Mouse (Mus musculus): ENCODE measurements around the gene Baz1b.
"Not testable (repeated sequence)": the region's sequence is repeated elsewhere in the genome, so short reads cannot be mapped to it uniquely, and the experiment has no call there.

Baz1b gene

DNA sequence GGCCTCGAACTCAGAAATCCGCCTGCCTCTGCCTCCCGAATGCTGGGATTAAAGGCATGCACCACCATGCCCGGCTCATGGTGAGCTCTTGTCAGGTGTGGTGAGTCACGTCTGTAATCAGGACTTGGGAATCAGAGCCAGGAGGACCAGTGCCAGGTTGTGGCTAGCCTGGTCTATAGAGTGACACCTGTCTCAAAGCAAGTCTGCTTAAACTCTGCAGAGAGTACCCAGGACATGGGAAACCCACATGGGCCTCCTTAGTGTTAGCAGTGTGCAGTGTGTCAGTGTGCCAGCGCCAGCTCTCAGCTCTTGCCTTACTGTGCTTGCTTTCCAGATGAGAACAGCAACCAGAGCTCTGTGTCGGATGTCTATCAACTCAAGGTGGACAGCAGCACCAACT lies 7.4 kb upstream of the Baz1b start:
- DNase-seq (ENCODE audit: low spot score), result no peak

GRCm38 (mm10) chr5:135180796-135181195 lies 6.3 kb upstream of the Baz1b start:
- no peak for DNase-seq (ENCODE audit: low spot score)

DNA sequence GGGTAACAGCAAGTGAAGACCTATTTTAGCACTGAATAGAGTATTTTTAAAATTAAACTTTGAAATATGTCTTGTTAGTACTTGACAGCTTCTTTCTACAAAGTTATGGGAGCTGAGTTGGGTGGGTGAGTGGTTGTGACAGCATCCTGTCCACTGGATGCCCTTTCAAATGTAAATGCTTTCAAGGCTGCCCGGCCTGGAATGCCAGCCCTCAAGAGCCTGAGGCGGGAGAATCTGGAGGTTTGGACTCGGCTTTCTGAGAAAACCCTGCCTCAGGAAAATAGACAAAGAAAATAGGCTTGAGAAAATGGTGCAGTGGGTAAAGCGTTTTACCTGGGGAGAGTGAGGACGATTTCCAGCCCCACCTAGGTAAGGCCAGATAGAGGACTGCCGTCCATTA lies 5.3 kb upstream of the Baz1b start:
- DNase-seq (ENCODE audit: low spot score), result no peak

GRCm38 (mm10) chr5:135183131-135183861 lies 3.8 kb upstream of the Baz1b start:
- DNase-seq (ENCODE audit: low spot score), result no peak

GRCm38 (mm10) chr5:135185016-135185415 lies 2.0 kb upstream of the Baz1b start:
- DNase-seq (ENCODE audit: low spot score), result no peak

DNA sequence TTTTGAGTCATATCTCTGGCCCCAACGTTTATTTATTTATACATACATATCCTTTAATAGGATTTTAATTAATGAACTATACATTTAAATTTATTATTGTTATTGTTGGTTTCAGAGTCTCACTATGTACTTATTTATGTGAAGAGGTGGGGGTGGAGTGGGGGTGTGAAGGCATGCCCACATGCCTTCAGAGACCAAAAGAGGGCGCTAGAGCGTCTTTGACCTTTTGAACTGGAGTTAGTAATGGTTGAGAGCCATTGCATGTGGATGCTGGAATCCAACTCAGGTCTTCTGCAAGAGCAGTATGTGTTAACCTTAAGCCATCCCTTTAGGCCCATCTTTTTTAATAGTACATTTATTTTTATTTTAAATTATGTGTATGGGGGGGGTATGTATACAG lies 1.5 kb upstream of the Baz1b start:
- DNase-seq (ENCODE audit: low spot score), result peak; percentile 70

DNA sequence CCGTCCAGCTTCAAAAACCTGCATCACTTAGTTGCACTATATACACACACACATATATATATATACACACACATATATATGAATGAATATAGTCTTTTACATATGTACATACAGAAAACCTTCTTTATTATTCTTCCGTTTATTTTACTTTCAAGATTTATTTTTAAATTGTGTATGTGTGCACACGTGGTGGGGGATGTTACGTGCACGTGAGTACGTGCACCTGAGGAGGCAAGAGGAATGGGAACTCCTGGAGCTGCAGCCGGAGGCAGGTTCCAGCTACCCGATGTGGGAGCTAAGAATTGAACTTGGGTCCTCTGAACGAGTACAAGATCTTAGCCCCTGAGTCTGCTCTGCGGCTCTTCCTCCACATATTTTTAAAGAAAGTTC lies 838 bp upstream of the Baz1b start:
- no peak for DNase-seq (ENCODE audit: low spot score)

DNA sequence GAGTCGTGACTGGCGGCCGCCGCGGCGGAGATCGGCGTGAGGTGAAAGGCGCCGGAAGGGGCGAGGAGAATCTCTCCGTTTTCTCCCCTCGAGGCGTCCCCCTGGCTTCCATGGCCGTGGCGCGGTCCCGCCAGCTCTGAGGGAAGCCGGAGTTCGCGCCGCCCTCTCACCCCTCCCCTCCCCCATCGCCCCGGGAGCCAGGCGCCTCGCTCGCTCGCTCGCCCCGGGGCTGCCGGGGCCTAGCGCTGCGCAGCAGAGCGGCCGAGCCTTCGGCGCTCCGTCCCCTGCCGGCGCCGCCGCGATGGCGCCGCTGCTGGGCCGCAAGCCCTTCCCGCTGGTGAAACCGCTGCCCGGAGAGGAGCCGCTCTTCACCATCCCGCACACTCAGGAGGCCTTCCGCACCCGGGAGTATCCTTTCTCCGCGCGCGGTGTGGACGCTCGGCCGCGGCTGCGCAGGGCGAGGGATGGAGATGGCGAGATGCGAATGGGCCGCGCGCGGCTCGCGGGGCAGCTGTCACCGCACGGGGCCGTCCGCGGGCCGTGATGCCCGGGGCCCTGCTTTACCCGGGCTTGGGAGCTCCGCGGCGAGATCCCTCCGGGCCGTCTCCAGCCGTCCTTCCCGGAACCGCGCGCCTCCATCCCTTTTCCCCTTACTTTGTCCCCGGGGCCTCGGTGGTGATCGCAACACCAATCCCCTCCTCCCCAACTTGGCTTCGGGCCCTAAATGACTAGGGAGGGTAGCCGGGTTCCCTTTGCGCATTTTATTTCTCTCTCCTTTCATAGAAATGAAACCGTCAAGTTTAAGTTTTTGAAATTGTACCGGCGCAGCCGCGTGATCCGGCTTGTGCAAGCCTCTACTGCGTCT lies 517 bp downstream of the Baz1b start:
- DNase-seq (ENCODE audit: low spot score), result no peak

DNA sequence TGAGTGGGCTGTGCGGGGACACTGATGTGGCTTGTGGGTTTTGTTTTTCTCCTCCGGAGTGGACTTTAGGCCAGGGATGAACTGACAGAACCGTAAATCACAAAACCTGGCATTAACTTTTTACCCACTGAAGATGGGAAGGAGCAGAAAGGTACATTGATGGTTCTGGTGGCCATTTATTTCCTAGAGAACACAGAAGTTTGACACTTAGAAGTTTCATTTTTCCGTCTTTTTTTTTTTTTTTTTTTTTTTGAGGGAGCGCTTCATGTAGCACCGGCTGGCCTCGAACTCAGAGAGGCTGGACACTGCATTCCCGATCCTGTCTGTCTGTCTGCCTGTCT lies 1.1 kb downstream of the Baz1b start:
- DNase-seq (ENCODE audit: low spot score), result no peak

DNA sequence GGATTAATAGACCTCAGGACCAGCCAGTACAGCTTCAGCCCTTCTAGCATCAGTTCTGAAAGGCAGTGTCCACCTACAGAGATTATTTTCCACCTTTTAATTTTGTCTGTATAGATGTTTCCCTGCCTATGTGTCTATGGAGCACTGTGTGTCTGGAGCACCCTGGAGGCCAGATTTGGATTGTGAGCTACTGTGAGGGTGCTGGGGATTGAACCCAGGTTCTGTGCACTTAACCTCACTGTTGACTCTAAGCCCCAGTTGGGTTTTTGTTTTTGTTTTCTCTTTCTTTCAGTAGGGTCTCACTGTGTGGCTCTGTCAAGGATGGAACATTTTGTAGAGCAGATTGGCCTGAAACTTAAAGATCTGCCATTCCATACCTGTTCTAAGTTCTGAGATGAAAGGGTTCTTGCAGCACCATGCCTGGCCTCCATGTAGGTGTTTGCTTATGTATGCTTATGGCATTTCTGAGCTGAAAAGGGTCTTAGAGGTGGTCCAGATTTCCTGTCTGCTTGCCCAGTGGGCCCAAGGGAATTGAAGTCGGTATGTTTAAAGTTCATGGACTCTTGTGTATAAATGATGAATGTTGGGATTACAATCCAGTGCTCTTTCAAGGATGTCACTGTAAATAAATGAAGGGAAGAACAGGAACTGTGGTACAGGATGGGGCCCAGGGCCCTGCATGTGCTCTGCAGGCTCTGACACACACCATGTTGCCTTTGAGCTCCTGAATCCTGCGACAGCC lies 2.4 kb downstream of the Baz1b start:
- no peak for DNase-seq (ENCODE audit: low spot score)

DNA sequence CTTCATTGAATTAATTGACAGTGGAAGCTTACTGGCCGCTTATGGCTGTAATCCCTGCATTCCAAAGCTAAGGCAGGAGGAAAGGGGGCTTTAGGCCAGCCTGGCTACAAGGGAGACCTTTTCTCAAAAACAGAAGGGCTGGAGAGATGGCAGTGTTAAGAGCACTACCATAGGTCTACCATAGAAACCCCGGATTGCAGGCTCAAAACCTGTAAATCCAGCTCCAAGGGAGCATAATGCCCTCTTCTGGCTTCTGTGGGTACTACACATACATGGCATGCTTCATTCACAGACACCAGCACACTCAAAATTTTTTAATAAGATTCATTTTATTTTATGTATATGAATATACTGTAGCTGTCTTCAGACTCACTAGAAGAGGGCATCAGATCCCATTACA lies 4.6 kb downstream of the Baz1b start:
- peak; percentile 70 for DNase-seq (ENCODE audit: low spot score)

DNA sequence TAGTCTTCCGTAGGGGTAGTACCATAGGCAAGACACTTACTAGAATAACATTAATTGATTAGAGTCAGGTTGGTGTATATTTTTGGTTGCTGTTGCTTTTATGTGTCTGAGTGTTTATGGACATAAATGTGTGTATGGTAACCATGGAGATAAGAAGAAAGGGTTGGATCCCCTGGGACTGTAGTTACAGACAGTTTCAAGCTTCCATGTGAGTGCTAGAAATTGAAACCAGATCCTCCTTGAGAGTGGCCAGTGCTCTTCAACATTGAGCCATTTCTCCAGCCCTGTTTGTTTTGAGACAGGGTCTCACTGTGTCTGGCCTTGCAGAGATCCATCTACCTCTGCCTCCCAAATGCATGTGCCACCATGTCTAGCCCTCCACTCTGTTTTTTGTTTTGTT lies 5.4 kb downstream of the Baz1b start:
- no peak for DNase-seq (ENCODE audit: low spot score)

GRCm38 (mm10) chr5:135196367-135196766 lies 9.3 kb downstream of the Baz1b start:
- no peak for DNase-seq (ENCODE audit: low spot score)

GRCm38 (mm10) chr5:135202763-135203162 lies 15.7 kb downstream of the Baz1b start:
- DNase-seq (ENCODE audit: low spot score), result no peak

GRCm38 (mm10) chr5:135208197-135208596 lies 21.1 kb downstream of the Baz1b start:
- no peak for DNase-seq (ENCODE audit: low spot score)

DNA sequence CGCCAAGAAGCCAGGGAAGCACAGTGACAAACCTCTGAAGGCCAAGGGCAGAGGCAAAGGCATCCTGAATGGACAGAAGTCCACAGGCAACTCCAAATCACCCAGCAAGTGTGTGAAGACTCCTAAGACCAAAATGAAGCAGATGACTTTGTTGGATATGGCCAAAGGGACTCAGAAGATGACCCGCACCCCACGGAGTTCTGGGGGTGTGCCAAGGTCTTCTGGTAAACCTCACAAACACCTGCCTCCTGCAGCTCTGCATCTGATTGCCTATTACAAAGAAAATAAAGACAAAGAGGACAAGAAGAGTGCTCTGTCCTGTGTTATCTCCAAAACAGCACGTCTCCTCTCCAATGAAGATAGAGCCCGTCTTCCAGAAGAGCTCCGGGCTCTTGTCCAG lies 29.8 kb downstream of the Baz1b start:
- DNase-seq (ENCODE audit: low spot score), result no peak

DNA sequence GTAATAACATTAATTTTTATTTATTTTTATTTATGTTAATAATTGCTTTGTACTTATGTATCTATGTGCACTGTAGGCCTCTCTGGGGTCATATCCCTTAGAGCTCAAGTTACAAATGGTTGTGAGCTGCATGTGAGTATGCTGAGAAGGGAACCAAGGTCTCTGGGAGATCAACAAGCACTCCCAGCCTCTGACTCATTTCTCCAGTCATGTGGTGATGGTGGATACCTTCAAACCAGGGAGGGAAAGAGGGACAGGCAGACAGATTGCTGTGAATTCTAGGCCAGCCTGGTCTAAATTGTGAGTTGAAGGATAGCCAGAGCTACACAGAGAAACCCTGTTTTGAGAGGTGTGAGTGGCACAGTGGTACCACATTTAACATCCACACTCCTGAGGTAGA lies 33.9 kb downstream of the Baz1b start:
- DNase-seq (ENCODE audit: low spot score), result no peak

GRCm38 (mm10) chr5:135222066-135222465 lies 35.0 kb downstream of the Baz1b start:
- DNase-seq (ENCODE audit: low spot score), result no peak

GRCm38 (mm10) chr5:135224169-135224568 lies 37.1 kb downstream of the Baz1b start:
- no peak for DNase-seq (ENCODE audit: low spot score)

GRCm38 (mm10) chr5:135225879-135226278 lies 38.8 kb downstream of the Baz1b start:
- not testable (repeated sequence) for DNase-seq (ENCODE audit: low spot score)

DNA sequence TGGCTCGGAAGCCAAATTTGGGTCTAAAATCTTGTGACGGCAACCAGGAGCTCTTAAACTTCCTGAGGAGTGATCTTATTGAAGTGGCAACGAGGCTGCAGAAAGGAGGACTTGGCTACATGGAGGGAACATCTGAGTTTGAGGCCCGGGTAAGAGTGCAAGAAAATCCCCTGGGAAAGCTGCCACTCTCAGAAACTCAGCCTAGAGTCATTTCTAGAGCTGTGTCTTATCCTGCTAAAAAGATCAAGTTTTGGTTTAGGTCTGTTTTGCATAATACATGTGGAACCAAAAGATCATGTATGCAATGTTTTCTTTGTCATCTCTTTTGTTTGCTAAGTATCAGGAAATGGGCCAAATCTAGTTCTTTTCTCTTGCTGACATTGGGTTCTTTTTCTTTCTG lies 43.1 kb downstream of the Baz1b start:
- no peak for DNase-seq (ENCODE audit: low spot score)

- no peak for DNase-seq (ENCODE audit: low spot score)
Observed at GRCm38 (mm10) chr5:135233166-135233920, 46.3 kb downstream of the Baz1b start.

Data from c-Kit-positive CD71-positive TER-119-positive erythroid progenitor cells, embryonic 14.5 days (primary cell).